Mouse (Mus musculus): ENCODE results near the gene Tnxb. TPM values are rescaled to one million over a fixed set of nuclear protein-coding genes. Genes with fewer than 3 reads are reported as not detected.
A peak's percentile ranks its signal among the peaks of the same experiment; 100 is the strongest.

Tnxb gene
- total and polyA plus RNA-seq, 3 experiments: 27.3 to 28.8 (median 28.5) TPM

- H3K36me3 ChIP-seq (ENCODE audit: control insufficient read depth, insufficient read depth, low read length): no peaks in the 10 kb centered on the region
- H3K27me3 ChIP-seq (ENCODE audit: control insufficient read depth, insufficient read depth, low read length): no peaks in the 10 kb centered on the region
- WGBS: 87% methylated on average over 14 of the region's 14 CpGs
- no peak for TF ChIP-seq POLR2A (IDR thresholded peaks at IDR 0.05; ENCODE audit: insufficient read depth, low read depth, low read length)
- no peak for TF ChIP-seq EP300 (IDR thresholded peaks at IDR 0.05; ENCODE audit: insufficient read depth, low read depth, low read length)
- TF ChIP-seq CTCF (IDR thresholded peaks at IDR 0.05): no peak
- H3K9ac ChIP-seq (ENCODE audit: low read depth, low read length): no peak overlapping the region
- H3K4me1 ChIP-seq (ENCODE audit: control insufficient read depth, insufficient read depth, low read length): peaks cover 16% of the 10 kb centered on the region
- H3K27ac ChIP-seq: no peak overlapping the region
- no peak overlapping the region for H3K4me3 ChIP-seq
- H3K79me2 ChIP-seq (replicated peaks; ENCODE audit: control insufficient read depth, insufficient read depth, low read length): no peaks in the 10 kb centered on the region; the same call in 1 of the 2 replicates
- no peak for DNase-seq
- intact Hi-C loops (cut with DNase I): no loop called here
Observed at GRCm38 (mm10) chr17:34650781-34651180, 19.6 kb upstream of the Tnxb start.

- Histone ChIP-seq H3K9ac (ENCODE audit: low read depth, low read length) (no peak overlapping the region), H3K4me1 (ENCODE audit: control insufficient read depth, insufficient read depth, low read length) (peaks cover 20% of the 10 kb centered on the region), H3K27ac (no peak overlapping the region), H3K79me2 (replicated peaks; ENCODE audit: control insufficient read depth, insufficient read depth, low read length) (no peaks in the 10 kb centered on the region; the same call in 1 of the 2 replicates), H3K4me3 (no peak overlapping the region), H3K27me3 (ENCODE audit: control insufficient read depth, insufficient read depth, low read length) (no peaks in the 10 kb centered on the region), H3K36me3 (ENCODE audit: control insufficient read depth, insufficient read depth, low read length) (no peaks in the 10 kb centered on the region)
- peak; percentile 56 to 62 for DNase-seq
- TF ChIP-seq POLR2A (IDR thresholded peaks at IDR 0.05; ENCODE audit: insufficient read depth, low read depth, low read length): no peak
- TF ChIP-seq EP300 (IDR thresholded peaks at IDR 0.05; ENCODE audit: insufficient read depth, low read depth, low read length): no peak
- TF ChIP-seq CTCF (IDR thresholded peaks at IDR 0.05): peak; percentile 69
- intact Hi-C loops (cut with DNase I): no loop called here
- 57% methylated on average over 19 of the region's 19 CpGs for WGBS
Observed at GRCm38 (mm10) chr17:34651507-34652221, 18.7 kb upstream of the Tnxb start.

DNA sequence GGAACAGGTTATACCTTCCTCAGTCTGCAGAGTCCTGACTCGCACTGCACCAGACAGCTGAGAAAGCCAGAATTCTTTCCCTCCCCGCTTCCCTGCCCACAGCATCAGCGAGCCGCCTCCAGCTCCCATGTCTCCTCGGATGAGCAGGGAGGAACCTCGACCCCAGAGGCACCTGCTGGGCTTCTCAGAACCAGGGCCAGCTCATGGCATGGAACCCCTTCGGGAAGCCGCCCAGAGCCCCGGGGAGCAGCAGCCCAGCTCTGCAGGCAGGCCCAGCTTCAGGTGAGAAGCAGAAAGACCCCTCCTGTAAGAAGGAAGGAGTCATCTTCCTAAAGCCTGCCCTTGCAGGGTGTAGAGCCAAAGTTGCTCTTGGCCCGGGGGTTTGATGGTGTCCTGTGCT, 17.8 kb upstream of the Tnxb start:
- WGBS: 92% methylated on average over 10 of the region's 10 CpGs
- TF ChIP-seq EP300 (IDR thresholded peaks at IDR 0.05; ENCODE audit: insufficient read depth, low read depth, low read length) (no peak), CTCF (IDR thresholded peaks at IDR 0.05) (no peak), POLR2A (IDR thresholded peaks at IDR 0.05; ENCODE audit: insufficient read depth, low read depth, low read length) (no peak)
- intact Hi-C loops (cut with DNase I): no loop called here
- Histone ChIP-seq H3K36me3 (ENCODE audit: control insufficient read depth, insufficient read depth, low read length) (no peaks in the 10 kb centered on the region), H3K27me3 (ENCODE audit: control insufficient read depth, insufficient read depth, low read length) (no peaks in the 10 kb centered on the region), H3K4me3 (no peak overlapping the region), H3K9ac (ENCODE audit: low read depth, low read length) (no peak overlapping the region), H3K4me1 (ENCODE audit: control insufficient read depth, insufficient read depth, low read length) (peaks cover 24% of the 10 kb centered on the region), H3K27ac (no peak overlapping the region), H3K79me2 (replicated peaks; ENCODE audit: control insufficient read depth, insufficient read depth, low read length) (no peaks in the 10 kb centered on the region; the same call in 1 of the 2 replicates)
- no peak for DNase-seq

- intact Hi-C loops (cut with DNase I): no loop called here
- H3K27me3 ChIP-seq (ENCODE audit: control insufficient read depth, insufficient read depth, low read length): no peaks in the 10 kb centered on the region
- H3K9ac ChIP-seq (ENCODE audit: low read depth, low read length): no peak overlapping the region
- no peaks in the 10 kb centered on the region for H3K36me3 ChIP-seq (ENCODE audit: control insufficient read depth, insufficient read depth, low read length)
- DNase-seq: no peak
- no peaks in the 10 kb centered on the region for H3K79me2 ChIP-seq (replicated peaks; ENCODE audit: control insufficient read depth, insufficient read depth, low read length)
- H3K4me1 ChIP-seq (ENCODE audit: control insufficient read depth, insufficient read depth, low read length): peaks cover 23% of the 10 kb centered on the region
- H3K27ac ChIP-seq: no peak overlapping the region
- no peak overlapping the region for H3K4me3 ChIP-seq
- WGBS: 91% methylated on average over 8 of the region's 8 CpGs
- TF ChIP-seq POLR2A (IDR thresholded peaks at IDR 0.05; ENCODE audit: insufficient read depth, low read depth, low read length) (no peak), CTCF (IDR thresholded peaks at IDR 0.05) (no peak), EP300 (IDR thresholded peaks at IDR 0.05; ENCODE audit: insufficient read depth, low read depth, low read length) (no peak)
Observed at GRCm38 (mm10) chr17:34652985-34653384, 17.4 kb upstream of the Tnxb start.

GRCm38 (mm10) chr17:34653746-34654285, 16.5 kb upstream of the Tnxb start:
- intact Hi-C loops (cut with DNase I): loop anchor here (1.0 to 2.0 kb wide), 2 partner anchors 27 to 59 kb away; no protein-coding TSS in a partner anchor

DNA sequence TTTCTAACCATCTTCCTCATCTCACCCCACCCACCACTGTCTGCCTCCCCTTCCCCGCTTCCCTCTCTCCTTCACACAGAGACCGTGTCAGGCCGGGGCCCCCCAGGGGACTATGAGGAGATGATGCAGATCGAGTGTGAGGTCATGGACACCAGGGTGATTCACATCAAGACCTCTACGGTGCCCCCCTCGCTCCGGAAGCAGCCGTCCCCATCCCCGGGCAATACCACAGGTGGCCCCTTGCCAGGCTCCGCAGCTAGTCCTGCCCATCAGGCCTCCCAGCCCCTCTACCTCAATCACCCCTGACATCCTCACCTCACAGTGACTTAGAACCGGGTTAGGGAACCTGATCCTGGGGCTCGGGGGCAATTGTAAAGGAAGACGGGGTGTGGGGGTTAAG, 15.9 kb upstream of the Tnxb start:
- H3K4me3 ChIP-seq: no peak overlapping the region
- no peaks in the 10 kb centered on the region for H3K36me3 ChIP-seq (ENCODE audit: control insufficient read depth, insufficient read depth, low read length)
- no peaks in the 10 kb centered on the region for H3K27me3 ChIP-seq (ENCODE audit: control insufficient read depth, insufficient read depth, low read length)
- TF ChIP-seq EP300 (IDR thresholded peaks at IDR 0.05; ENCODE audit: insufficient read depth, low read depth, low read length) (no peak), CTCF (IDR thresholded peaks at IDR 0.05) (no peak), POLR2A (IDR thresholded peaks at IDR 0.05; ENCODE audit: insufficient read depth, low read depth, low read length) (no peak)
- intact Hi-C loops (cut with DNase I): loop anchor here (1.0 to 2.0 kb wide), 2 partner anchors 26 to 59 kb away; no protein-coding TSS in a partner anchor
- peaks cover 26% of the 10 kb centered on the region for H3K4me1 ChIP-seq (ENCODE audit: control insufficient read depth, insufficient read depth, low read length)
- H3K79me2 ChIP-seq (replicated peaks; ENCODE audit: control insufficient read depth, insufficient read depth, low read length): no peaks in the 10 kb centered on the region
- H3K9ac ChIP-seq (ENCODE audit: low read depth, low read length): no peak overlapping the region
- WGBS: 76% methylated on average over 13 of the region's 13 CpGs
- peak overlapping the region; percentile 83 for H3K27ac ChIP-seq
- DNase-seq: peak in 1 of 2 experiments; percentile 54

More at GRCm38 (mm10) chr17:34653746-34654285, 16.5 kb upstream of the Tnxb start:
- Histone ChIP-seq H3K36me3 (ENCODE audit: control insufficient read depth, insufficient read depth, low read length) (no peaks in the 10 kb centered on the region), H3K27ac (peak overlapping the region; percentile 83), H3K79me2 (replicated peaks; ENCODE audit: control insufficient read depth, insufficient read depth, low read length) (no peaks in the 10 kb centered on the region), H3K27me3 (ENCODE audit: control insufficient read depth, insufficient read depth, low read length) (no peaks in the 10 kb centered on the region), H3K4me3 (no peak overlapping the region), H3K9ac (ENCODE audit: low read depth, low read length) (no peak overlapping the region), H3K4me1 (ENCODE audit: control insufficient read depth, insufficient read depth, low read length) (peaks cover 23% of the 10 kb centered on the region)
- DNase-seq: peak; percentile 61 to 76
- TF ChIP-seq EP300 (IDR thresholded peaks at IDR 0.05; ENCODE audit: insufficient read depth, low read depth, low read length) (no peak), CTCF (IDR thresholded peaks at IDR 0.05) (peak; percentile 93)
- 68% methylated on average over 9 of the region's 9 CpGs for WGBS

Data from heart, adult 2 months (tissue).